Mouse (Mus musculus): ENCODE results near the gene Selenow.

DNA sequence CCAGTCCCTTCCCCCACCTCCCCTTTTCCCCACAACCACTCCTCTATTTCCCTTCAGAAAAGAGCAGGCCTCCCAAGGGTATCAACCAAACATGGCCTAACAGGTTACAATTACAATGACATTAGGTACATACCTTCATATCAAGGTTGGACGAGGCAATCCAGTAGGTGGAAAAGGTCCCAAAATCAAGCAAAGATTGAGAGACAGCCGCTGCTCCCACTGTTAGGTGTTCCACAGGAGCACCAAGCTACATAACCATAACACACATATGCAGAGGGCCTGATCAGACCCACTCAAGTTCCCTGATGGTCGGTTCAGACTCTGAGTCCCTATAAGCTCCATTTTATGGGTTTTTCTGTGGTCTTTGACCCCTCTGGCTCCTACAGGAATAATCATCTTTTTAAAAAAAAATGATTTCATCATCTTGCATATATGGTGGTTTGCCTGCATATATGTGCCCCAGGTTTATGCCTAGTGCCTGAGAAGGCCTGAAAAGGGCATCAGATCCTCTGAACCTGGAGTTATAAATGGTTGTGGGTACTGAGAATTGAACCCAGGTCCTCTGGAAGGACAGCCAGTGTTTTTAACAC lies 6.0 kb downstream of the Selenow start:
- no peak for TF ChIP-seq CTCF (IDR thresholded peaks at IDR 0.05; ENCODE audit: borderline replicate concordance, control insufficient read depth, extremely low read depth, insufficient read depth, low read length, poor library complexity)
- no peak for TF ChIP-seq POLR2A (IDR thresholded peaks at IDR 0.05; ENCODE audit: control insufficient read depth, extremely low read depth, insufficient read depth, low read length, poor library complexity)

Measured in thymus, adult 2 months (tissue).